Mouse (Mus musculus): ENCODE results near the gene Errfi1.
A peak's percentile ranks its signal among the peaks of the same experiment; 100 is the strongest.
"Not testable (repeated sequence)": the region's sequence is repeated elsewhere in the genome, so short reads cannot be mapped to it uniquely, and the experiment has no call there.

Gene Errfi1

DNA sequence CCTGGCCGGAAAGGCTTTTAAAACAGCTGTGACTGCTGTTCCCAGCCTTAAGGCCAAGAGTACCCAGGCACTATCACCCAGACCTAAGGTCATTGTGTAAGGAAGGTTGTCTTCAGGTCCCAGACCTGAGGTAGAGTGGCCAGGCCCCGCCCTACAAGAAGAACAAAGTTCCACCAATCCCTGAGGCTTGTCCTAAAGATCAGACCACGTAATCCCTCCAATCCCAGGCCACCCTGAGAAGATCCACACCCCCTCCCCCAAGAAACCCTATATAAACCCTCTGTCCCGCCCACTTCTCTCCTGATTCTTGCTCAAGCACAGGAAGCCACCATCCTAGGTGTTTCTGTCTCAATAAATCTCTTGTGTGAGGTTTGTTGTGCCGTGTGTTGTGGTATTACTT, 26.6 kb downstream of the Errfi1 start:
- no peak for DNase-seq (ENCODE audit: low spot score in 2 of 2)

DNA sequence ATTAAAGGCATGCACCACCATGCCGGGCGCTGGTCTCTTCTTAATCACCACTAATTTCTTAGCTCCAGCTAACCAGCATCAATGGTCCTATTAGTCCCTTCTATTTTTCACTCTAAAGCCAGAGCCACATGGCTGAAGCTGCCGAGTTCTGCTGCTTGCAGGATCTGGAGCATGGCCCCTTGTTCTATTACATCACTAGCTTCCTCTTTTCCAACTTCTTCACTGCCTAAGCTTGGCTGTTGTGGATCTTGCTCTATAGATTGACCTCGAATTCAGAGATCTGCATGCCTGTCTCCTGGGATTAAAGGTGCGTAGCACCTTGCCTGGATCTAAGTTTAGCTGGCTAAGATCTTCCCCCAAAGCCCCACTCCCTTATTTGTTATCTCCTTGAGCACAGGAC, 28.9 kb downstream of the Errfi1 start:
- no peak for DNase-seq (ENCODE audit: low spot score in 2 of 2)

DNA sequence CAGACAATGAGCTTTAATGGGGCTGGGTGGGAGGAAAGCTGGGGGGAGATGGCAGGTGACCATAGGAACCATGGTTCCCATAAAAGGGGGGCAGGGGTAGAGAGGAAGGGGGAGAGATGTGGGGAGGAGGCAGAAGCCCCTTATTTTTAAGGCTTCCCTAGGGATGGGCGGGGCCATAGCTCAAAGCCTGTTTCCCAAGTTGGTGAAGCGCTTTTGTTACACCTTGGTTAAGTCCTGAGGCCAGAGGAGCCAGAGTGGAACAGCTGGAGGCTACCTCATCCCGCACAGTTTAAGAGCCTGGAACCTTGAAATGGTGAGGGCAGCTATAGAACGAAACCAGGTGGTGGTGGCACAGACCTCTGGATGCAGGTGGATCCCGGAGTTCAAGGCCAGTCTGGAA, 34.2 kb downstream of the Errfi1 start:
- no peak for DNase-seq (ENCODE audit: low spot score in 2 of 2)

DNA sequence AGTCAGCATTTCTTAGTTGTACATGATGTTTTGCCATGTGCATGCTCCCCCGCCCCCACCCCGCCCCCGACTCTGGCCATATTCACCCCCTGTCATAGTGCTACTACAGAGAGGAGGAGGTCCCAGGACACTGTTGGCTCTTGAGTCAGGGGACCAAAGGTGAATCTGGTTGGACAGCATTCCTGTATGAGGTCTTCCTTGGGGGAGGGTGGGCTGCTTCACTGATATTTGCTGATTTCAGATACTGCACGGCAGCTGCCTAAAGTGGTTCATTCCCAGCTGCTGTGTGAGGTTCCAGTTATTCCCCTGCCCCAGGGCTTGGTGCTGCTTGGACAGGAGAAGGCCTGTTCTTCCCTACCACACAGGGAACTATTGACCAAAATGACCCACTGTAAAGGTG, 34.8 kb downstream of the Errfi1 start:
- no peak for DNase-seq (ENCODE audit: low spot score in 2 of 2)

DNA sequence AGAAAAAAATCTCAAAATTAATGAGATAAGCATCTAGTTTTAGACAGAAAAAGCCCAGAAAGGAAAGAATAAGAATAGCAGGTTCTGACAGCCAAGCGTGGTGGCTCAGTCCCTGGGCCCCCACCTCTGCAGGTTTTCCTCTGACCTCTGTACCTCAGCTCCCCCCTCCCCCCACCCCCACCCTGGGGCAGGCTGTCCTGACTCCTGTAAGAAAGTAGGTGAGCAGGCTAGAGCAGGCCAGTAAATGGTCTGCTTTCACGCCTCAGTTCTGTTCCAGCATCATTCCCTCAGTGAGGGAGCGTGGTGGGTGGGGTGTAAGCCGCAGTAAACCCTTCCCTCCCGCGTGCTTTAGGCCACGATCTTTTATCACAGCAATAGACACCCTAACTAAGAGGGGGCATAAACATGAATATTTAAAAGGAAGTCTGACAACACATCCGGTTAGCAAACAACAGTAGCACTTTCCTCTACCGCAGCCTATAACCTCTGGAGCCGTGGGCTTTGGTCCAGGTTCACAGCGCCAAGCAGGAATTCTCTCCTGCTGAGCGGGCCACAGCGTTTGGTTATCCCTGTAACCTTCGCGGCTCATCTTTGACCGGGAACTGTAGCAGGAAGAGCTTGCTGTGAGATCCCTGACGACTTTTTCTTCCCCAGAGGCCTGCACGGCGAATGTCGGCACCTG, 35.7 kb downstream of the Errfi1 start:
- no peak for DNase-seq (ENCODE audit: low spot score in 2 of 2)

DNA sequence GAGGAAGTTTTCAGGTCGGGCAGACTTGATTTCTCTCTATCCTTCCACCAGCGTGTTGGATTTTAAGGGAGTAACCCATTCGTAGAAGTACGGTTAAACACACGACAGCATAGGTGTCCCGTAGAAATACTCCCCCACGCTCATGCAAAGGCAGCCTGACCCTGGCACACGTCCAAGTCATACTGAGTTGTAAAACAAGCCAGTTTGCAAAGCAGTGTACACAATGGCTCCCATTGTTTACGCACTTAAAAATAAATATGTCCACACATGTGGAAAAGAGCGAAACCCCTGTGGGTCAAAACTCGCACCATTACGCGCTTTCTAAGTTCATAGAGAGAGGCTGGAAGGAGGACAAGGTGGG, 36.2 kb downstream of the Errfi1 start:
- no peak for DNase-seq (ENCODE audit: low spot score in 2 of 2)

DNA sequence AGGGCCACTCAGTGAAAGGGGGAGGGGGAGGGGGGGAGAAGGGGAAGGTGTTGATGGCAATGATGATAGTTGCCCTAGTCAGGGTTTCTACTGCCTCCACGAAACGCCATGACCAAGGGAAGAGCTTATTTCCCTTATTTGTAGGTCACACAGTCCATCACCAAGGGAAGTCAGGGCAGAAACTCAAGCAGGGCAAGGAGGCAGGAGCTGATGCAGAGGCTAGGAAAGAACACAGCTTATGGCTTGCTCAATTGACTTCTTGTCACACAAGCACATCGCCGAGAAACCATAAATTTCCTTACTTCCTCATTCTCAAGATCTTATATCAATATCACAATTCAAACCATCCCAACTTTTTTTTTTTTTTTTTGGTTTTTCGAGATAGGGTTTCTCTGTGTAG, 37.6 kb downstream of the Errfi1 start:
- DNase-seq (ENCODE audit: low spot score in 2 of 2): no peak

DNA sequence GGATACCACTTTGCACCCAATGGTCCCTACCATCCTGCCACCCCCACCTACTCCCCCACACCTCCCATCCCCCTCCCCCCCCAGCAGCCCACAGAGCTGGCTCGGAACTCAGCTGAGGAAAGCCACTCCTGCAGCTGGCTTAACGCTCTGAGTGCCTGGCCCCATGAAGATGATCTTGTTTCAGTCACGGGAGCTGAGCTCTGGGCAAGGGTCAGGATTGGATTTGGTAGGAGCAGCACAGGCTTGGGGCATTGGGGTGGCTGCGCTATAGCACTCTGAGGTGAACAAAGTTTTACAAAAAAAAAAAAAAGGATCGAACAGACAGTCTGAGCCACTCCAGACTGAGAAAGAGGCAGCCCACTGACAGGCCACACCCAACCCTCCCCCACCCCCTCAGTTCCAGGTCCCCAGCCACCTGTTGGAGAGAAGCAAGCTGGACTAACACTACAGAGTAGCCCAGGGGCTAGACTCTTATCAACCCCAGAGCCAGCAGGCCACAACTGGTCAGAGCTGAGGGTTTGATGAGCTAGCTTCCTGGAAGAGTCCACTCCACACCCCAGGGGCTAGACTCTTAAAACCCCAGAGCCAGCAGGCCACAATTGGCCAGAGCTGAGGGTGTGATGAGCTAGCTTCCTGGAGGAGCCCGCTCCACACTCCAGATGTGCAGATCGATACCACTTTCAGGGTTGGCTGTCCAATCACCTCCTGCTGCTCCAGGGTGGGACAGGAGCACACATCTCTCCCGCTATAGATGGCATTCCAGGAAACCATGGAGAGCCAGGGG, 41.2 kb downstream of the Errfi1 start:
- no peak for DNase-seq (ENCODE audit: low spot score in 2 of 2)

DNA sequence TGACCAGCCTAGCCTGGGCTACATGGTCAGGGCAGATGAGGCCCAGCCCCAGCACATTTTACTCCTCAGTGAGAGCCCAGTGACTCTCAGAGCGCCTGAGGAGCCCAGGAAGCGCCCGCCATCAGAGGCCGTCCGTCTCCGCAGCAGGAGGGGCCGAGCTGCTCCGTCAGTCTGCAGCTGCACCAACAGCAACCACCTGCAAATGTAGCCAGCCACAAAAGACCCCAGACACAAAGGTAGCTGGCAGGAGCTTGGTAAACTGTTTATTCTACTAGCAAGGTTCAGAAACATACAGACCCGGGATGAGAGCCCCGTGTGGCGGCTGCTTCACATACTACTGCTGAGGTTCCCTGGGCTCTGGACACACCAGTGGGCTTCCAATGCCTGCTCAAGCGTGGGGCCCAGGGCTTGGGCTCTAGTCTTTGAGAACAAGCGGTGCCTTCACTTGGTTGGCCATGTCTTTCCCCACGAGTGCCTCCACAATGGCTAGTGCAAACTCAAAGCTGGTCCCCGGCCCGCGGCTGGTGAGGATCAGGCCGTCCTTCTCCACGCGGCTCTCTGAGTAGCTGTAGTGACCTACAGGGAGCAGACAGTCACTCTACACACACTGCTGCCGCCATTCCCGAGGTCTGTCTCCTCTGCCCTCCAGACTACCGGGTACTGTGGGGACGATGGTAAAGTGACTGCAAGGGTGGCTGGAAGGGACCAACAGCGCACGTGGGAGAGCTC, 43.3 kb downstream of the Errfi1 start:
- no peak for DNase-seq (ENCODE audit: low spot score in 2 of 2)

DNA sequence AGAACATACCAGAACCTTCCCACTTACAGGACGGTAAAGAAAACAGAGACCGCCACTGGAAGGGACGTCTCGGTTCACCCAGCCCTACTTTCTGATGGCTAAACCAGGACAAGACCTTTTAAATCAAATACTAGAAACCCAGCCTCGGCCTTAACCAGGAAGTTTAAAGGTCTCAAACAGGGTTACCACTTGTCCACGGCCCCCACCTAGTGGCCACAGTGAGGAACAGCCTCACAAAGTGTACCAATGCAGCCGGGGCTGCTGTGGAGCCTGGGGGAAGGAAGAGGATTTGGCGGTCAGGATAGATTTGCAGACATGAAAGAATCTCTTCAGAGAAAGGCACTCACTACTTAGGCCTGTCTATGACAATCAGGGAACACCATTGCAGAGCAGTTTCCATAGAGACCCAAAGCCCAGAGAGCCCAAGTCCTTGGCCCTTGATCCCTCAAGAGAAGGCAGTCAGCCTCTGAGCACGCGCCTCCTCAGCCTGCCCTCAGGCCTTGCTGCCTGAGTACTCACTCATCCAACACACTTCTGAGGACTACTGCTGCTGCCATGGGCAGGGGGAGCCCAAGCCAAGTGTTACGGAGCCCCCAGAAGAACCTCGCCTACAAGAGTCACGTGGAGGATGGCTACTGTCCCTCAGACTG, 45.1 kb downstream of the Errfi1 start:
- DNase-seq (ENCODE audit: low spot score in 2 of 2): peak in 1 of 2 experiments; percentile 56

DNA sequence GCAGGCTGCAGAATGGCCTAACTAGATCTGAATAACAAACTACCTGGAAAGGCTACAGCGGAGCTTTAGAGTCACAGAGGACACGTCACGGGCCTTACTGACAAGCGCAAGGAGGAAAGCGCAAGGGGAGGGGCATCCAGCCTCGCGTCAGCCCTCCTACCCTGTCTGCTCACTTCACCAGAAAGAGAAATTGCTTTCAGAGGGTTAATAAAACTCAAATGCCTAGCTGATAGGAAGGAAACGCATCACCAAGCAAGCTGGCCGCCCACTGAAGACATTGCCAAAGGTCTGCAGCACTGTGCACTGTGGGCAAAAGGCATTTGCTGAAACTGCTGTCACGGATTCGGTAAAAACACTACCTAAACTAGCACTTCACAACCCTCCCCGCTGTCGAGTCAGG, 46.8 kb downstream of the Errfi1 start:
- DNase-seq (ENCODE audit: low spot score in 2 of 2): no peak

DNA sequence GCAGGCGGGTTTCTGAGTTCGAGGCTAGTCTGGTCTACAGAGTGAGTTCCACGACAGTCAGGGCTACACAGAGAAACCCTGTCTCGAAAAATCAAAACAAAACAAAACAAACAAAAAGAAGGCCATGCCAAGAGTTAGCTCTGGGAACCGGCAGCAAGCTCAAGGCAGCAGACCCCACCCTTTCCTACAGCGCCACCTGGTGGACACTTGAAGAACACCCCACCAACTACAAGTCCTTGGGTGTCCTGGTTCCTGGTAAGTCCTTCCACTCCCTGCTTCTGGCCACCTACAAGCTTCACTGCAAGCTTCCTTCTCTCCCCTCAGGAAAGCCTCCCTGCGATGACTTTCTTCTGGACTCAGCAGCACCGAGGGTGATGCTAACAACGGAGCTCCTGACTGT, 47.9 kb downstream of the Errfi1 start:
- DNase-seq (ENCODE audit: low spot score in 2 of 2): peak; percentile 39 to 78

DNA sequence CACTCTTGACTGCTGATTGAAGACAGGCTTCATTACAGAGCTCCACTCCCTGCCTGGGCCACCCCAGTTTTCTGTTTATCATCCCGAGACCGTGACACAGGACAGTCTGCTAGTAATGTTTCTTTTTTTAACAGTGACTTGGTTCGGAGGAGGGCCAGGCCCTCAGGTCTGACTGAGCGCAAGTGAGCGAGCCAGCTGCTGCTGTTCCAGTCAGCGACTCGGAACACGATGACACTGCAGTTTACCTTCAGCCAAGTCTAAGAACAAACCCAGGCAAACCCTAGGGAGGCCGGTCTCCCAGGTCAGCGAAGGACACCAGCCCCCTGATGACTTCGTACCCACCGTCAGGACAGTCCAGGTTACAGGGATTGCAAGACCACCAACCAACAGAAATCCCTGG, 48.3 kb downstream of the Errfi1 start:
- no peak for DNase-seq (ENCODE audit: low spot score in 2 of 2)

DNA sequence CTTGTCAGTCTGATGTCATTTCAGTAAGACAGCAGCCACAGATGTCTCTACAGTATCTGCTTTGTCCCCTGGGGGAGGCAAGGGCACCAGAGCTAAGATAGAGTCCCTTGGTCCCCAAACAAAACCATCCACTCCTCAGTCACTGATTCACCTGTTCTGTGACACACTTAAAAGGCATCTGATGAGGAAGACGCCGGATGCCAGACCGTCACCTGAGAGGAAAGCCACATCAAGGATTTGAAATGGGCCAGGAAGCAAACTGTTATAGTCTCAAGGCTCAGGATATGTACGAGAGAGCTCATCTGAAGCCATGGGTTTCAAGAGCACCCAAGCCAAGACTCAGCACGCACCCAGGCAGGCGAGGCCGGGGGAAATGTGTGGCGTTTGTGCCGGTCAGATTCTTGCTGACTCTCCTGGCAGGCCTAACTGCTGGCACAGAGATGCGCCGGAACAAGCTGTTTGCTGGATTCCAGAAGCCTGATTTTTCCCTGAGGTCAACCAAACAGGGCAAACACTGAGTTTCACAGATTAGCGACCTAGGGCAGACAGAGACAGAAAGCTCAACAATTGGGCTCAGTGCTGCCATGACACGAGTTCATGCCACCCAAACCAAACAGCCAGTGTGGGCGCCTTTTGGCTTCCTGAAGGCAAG, 49.5 kb downstream of the Errfi1 start:
- DNase-seq (ENCODE audit: low spot score in 2 of 2): no peak

DNA sequence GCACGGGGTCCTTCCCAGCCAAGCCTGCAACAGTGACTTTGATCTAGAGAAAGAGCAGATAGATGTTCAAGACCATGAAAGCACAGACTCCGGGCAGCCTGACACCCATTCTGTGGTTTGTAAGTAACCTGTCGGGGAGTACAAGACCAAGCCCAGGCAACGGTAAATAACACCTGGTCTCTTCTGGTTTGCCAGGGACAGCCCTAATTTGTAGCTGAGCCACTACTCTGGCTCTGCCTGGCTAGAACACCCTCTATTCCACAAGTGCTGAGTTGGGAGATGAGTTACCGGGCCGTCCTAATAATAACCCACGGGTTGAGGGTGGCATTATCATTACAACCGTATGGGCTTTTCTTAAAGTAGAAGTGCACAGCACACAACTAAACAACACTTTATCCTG, 53.4 kb downstream of the Errfi1 start:
- no peak for DNase-seq (ENCODE audit: low spot score in 2 of 2)

DNA sequence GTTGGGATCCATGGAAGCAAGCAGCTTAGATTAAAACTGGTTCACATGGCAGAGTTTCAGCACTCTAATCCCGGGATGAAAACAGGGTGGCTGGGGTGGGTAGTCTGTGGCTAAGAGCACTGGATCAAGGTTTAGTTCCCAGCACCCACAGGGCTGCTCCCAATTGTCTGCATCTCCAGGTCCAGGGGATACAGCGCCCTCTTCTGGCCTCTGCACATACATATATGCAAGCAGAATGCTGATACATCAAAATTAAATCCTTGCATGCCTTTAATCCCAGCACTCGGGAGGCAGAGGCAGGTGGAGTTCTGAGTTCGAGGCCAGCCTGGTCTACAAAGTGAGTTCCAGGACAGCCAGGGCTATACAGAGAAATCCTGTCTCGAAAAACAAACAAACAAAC, 54.8 kb downstream of the Errfi1 start:
- DNase-seq (ENCODE audit: low spot score in 2 of 2): not testable (repeated sequence)

DNA sequence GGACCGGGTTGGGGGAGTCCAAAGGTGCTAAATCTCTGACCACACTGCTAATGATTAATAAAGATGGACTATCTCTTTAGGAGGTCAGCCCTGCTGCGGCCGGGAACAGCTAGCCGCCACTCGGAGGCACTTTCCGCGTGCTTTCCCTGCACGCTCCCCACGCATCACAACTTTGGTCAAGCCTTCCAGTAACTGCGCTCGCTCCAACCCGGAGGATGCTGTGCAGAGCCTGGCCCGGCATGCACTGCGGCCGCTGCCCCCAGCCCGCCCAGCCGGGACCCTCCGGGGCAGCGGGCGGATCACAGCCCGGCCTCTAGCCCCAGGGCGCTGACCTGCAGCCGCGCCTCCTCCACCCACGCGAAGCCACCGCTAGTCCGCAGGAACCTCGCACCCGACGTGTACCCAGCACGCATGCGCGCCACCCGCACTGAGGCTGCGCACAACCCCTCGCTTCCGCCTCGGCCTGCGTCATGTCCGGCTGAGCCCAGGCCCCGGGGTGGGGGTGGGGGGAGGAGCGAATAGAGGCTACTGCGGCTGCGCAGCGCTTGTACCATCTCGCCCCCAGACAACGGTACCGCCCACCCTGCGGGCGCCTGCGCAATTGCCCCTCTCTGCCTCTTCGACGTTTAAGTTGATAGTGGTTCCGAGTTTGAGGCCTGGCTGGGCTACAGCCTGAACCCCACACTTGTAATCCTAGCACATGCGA, 55.9 kb downstream of the Errfi1 start:
- DNase-seq (ENCODE audit: low spot score in 2 of 2): peak; percentile 94 to 97

DNA sequence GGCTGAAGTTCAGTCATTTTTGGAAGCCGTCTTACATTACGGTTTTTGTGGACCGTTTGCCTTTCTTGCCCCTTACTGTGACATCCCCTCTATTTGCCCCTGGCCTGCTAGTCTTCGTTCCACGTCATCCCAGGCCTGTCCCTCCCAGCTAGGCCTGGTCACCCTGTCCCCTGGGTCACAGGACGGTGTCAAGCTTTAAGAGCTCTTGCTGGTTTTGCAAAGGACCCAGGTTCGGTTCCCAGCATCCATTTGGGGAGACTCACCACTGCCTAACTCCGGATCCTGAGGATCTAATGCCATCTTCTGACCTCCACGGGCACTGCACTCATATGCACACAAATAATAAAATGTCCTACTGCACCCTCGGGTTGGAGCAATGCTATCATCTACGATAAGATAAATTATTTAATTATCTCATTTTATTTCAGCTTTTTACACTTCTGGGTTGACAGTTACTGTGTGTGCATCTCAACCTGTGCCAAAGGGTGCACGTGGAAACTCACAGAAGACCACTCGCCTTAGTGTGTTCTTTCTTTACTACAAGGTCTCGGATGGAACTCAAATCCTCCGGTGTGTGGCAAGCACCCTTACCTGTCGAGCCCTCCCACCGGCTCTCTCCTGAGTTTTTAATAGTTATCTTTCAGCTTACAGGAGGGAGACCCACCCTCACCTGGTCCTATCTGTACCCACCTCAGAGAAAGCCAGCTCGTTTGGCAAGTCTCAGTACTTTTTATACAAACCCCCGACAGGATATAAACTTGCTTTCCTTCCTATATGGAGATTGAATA, 56.6 kb downstream of the Errfi1 start:
- DNase-seq (ENCODE audit: low spot score in 2 of 2): no peak

DNA sequence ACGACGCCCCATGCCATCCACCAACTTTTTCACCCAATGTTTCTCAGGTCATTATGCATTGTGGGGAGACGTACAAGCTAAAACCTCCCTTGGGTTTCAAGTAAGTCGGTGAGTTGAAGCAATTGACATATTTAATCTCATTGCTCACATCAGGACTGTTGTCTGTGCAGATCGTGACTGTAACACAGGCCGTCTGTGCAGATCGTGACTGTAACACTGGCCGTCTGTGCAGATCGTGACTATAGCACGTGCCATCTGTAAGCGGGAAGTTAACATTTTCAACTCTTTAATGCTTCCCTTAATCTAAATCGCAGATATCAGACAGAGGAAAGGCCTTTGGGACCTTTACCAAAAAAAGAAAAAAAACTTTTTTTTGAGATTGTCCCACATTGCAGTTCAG, 60.0 kb downstream of the Errfi1 start:
- DNase-seq (ENCODE audit: low spot score in 2 of 2): no peak

DNA sequence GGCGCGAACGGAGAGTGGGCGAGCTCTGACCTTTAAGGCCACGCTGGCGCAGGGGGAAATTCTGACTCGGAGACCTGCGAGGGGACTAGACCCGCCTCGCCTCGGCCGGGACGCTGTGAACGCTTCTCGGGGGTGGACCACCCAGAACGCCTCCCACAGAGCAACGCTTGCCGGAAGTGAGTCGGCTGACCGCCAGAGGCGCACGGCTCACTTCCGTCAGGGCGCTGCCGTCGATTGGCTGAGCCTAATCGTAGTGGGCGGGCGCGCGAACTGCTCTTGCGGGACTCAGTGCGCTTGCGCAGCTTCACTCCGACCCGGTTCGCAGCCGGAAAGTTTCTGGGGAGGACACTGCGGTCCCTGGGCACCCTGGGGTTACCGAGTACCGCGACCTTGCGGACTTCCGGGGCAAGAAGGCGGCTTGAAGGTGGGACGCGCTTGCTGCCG, 60.6 kb downstream of the Errfi1 start, which contains the start of the genes Park7 and Tnfrsf9:
TSS of gene Park7 (minus strand) at position 148 of the 444 bp plus-strand sequence.
TSS of gene Tnfrsf9 (plus strand) at position 273 of the 444 bp plus-strand sequence.
- peak; percentile 90 to 95 for DNase-seq (ENCODE audit: low spot score in 2 of 2)

Data from left cerebral cortex, adult 9 months (tissue).